Mouse (Mus musculus): ENCODE measurements around the gene Auh.

DNA sequence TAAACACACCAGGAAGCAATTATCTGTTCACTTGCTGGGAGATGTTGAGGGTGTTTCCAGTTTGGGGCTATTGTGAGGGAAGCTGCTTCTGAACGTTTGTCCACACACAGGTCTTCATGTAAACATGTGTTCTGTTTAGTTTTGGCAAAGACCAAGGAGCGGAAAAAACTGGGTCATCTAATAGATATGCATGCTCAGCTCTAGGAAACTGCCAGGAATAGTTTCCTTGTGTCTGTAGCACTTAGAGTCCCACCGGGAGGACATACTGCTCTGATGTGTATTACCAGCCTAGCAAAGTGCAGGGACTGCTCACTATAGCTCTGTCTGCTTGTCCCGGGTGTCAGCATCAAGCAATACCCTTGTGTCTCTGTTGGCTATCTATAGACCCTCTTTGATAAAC is 127.0 kb downstream of the Auh start:
- no peak for TF ChIP-seq POLR2A (IDR thresholded peaks at IDR 0.05; ENCODE audit: borderline replicate concordance, extremely low read depth, low read depth, low read length)
- TF ChIP-seq CTCF (IDR thresholded peaks at IDR 0.05; ENCODE audit: insufficient read depth, low read length): no peak

Measured in lung, adult 2 months (tissue).